Mouse (Mus musculus): ENCODE results near the gene Slc24a1.

DNA sequence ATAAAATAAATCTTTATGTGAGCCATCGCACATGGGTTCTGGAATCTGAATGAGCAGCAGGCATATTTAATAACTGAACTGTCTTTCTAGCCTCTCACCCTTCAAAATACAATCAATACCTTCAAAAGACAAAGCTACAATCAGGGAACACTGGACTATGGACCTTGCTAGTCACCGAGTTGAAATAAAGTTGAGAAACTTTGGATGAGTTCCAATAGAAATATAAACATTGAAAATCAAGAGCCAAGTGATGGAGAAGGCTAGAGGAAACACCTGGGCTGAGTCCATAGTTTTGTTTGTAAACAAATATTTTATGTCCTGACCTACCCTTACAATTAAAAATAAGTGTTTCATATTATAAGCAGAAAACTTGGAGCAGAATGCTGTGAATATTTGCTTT lies 37.4 kb downstream of the Slc24a1 start:
- TF ChIP-seq CTCF (IDR thresholded peaks at IDR 0.05; ENCODE audit: low read depth, low read length) (no peak), GATA1 (IDR thresholded peaks at IDR 0.05; ENCODE audit: borderline replicate concordance, low read length) (no peak), TAL1 (conservative IDR thresholded peaks at IDR 0.05; ENCODE audit: low read depth, low read length) (no peak), GATA2 (IDR thresholded peaks at IDR 0.05; ENCODE audit: borderline replicate concordance, low read depth, low read length) (no peak), POLR2AphosphoS5 (IDR thresholded peaks at IDR 0.05; ENCODE audit: insufficient replicate concordance, low read depth, low read length) (no peak)

All from G1E (cell line).